Mouse (Mus musculus): ENCODE measurements around the gene Stac2. TPM values are rescaled to one million over a fixed set of nuclear protein-coding genes. Genes with fewer than 3 reads are reported as not detected.

Stac2 gene
- 0.21 and 0.34 TPM in 2 replicates for polyA plus RNA-seq (2016; fragmentation: Nextera tagmentation; extraction: Ambion mirVana)

GRCm38 (mm10) chr11:98052989-98053834 lies at the start of gene Stac2:
Stac2 (minus strand) TSS chr11:98053462.
- no peaks in the 10 kb centered on the region for H3K9me3 ChIP-seq
- peak within 1 kb of the TSS; percentile 63 for H3K4me3 ChIP-seq
- peaks cover 43% of the 10 kb centered on the region for H3K4me1 ChIP-seq
- peak; percentile 89 for DNase-seq (ENCODE audit: low spot score)
- H3K36me3 ChIP-seq = no peaks in the 10 kb centered on the region
- peak within 1 kb of the TSS; percentile 76 for H3K27ac ChIP-seq
- WGBS = 2% methylated on average over 45 of the region's 48 CpGs
- peaks cover 78% of the 10 kb centered on the region for H3K27me3 ChIP-seq (ENCODE audit: insufficient read depth, poor library complexity, severe bottlenecking)

GRCm38 (mm10) chr11:98101332-98101731 lies 48.1 kb upstream of the Stac2 start:
- DNase-seq (ENCODE audit: low spot score) = no peak
- peaks cover 59% of the 10 kb centered on the region for H3K36me3 ChIP-seq

GRCm38 (mm10) chr11:98090583-98090982 lies 37.3 kb upstream of the Stac2 start:
- WGBS = 85% methylated on average over 9 of the region's 9 CpGs

More at GRCm38 (mm10) chr11:98101332-98101731, 48.1 kb upstream of the Stac2 start:
- Histone ChIP-seq H3K9me3 (no peaks in the 10 kb centered on the region), H3K4me3 (no peak overlapping the region), H3K27ac (no peak overlapping the region), H3K27me3 (ENCODE audit: insufficient read depth, poor library complexity, severe bottlenecking) (no peaks in the 10 kb centered on the region), H3K4me1 (no peaks in the 10 kb centered on the region)
- WGBS = 90% methylated on average over 3 of the region's 3 CpGs

GRCm38 (mm10) chr11:98088224-98088623 lies 35.0 kb upstream of the Stac2 start:
- H3K36me3 ChIP-seq = peaks cover 44% of the 10 kb centered on the region
- no peaks in the 10 kb centered on the region for H3K9me3 ChIP-seq
- no peaks in the 10 kb centered on the region for H3K27me3 ChIP-seq (ENCODE audit: insufficient read depth, poor library complexity, severe bottlenecking)
- WGBS = 41% methylated on average over 7 of the region's 7 CpGs
- H3K4me3 ChIP-seq = 0 out of 2 replicates have a peak overlapping the region, but pooled peaks have one; percentile 6
- peak; percentile 79 for DNase-seq (ENCODE audit: low spot score)
- H3K27ac ChIP-seq = 0 out of 2 replicates have a peak overlapping the region, but pooled peaks have one; percentile 42
- H3K4me1 ChIP-seq = peaks cover 12% of the 10 kb centered on the region

More at GRCm38 (mm10) chr11:98090583-98090982, 37.3 kb upstream of the Stac2 start:
- no peak overlapping the region for H3K27ac ChIP-seq
- no peaks in the 10 kb centered on the region for H3K9me3 ChIP-seq
- DNase-seq (ENCODE audit: low spot score) = no peak
- no peaks in the 10 kb centered on the region for H3K27me3 ChIP-seq (ENCODE audit: insufficient read depth, poor library complexity, severe bottlenecking)
- peaks cover 53% of the 10 kb centered on the region for H3K36me3 ChIP-seq
- peaks cover 12% of the 10 kb centered on the region for H3K4me1 ChIP-seq
- H3K4me3 ChIP-seq = no peak overlapping the region

GRCm38 (mm10) chr11:98086574-98086973 lies 33.3 kb upstream of the Stac2 start:
- no peak for DNase-seq (ENCODE audit: low spot score)
- peaks cover 12% of the 10 kb centered on the region for H3K4me1 ChIP-seq
- no peaks in the 10 kb centered on the region for H3K27me3 ChIP-seq (ENCODE audit: insufficient read depth, poor library complexity, severe bottlenecking)
- WGBS = 74% methylated on average over 7 of the region's 7 CpGs
- no peak overlapping the region for H3K4me3 ChIP-seq
- no peak overlapping the region for H3K27ac ChIP-seq
- peaks cover 41% of the 10 kb centered on the region for H3K36me3 ChIP-seq
- no peaks in the 10 kb centered on the region for H3K9me3 ChIP-seq

- Histone ChIP-seq H3K27ac (no peak overlapping the region), H3K4me3 (no peak overlapping the region), H3K9me3 (no peaks in the 10 kb centered on the region), H3K4me1 (peaks cover 12% of the 10 kb centered on the region), H3K36me3 (peaks cover 38% of the 10 kb centered on the region), H3K27me3 (ENCODE audit: insufficient read depth, poor library complexity, severe bottlenecking) (no peaks in the 10 kb centered on the region)
- no peak for DNase-seq (ENCODE audit: low spot score)
- WGBS = 89% methylated on average over 9 of the region's 9 CpGs
Measured at GRCm38 (mm10) chr11:98086141-98086540, 32.9 kb upstream of the Stac2 start.

GRCm38 (mm10) chr11:98082745-98083144 lies 29.5 kb upstream of the Stac2 start:
- DNase-seq (ENCODE audit: low spot score) = peak; percentile 57
- H3K4me3 ChIP-seq = no peak overlapping the region
- WGBS = 86% methylated on average over 7 of the region's 7 CpGs
- no peak overlapping the region for H3K27ac ChIP-seq
- no peaks in the 10 kb centered on the region for H3K27me3 ChIP-seq (ENCODE audit: insufficient read depth, poor library complexity, severe bottlenecking)
- H3K9me3 ChIP-seq = no peaks in the 10 kb centered on the region
- no peaks in the 10 kb centered on the region for H3K4me1 ChIP-seq
- H3K36me3 ChIP-seq = peaks cover 12% of the 10 kb centered on the region; the same call in 1 of the 2 replicates

GRCm38 (mm10) chr11:98080450-98080849 lies 27.2 kb upstream of the Stac2 start:
- DNase-seq (ENCODE audit: low spot score) = peak; percentile 53
- H3K4me3 ChIP-seq = no peak overlapping the region
- H3K9me3 ChIP-seq = no peaks in the 10 kb centered on the region
- WGBS = 79% methylated on average over 6 of the region's 6 CpGs
- H3K36me3 ChIP-seq = peaks cover 12% of the 10 kb centered on the region; the same call in 1 of the 2 replicates
- no peak overlapping the region for H3K27ac ChIP-seq
- no peaks in the 10 kb centered on the region for H3K27me3 ChIP-seq (ENCODE audit: insufficient read depth, poor library complexity, severe bottlenecking)
- peaks cover 14% of the 10 kb centered on the region for H3K4me1 ChIP-seq

GRCm38 (mm10) chr11:98077086-98077485 lies 23.8 kb upstream of the Stac2 start:
- H3K36me3 ChIP-seq = peaks cover 6% of the 10 kb centered on the region; the same call in 1 of the 2 replicates
- WGBS = 65% methylated on average over 8 of the region's 8 CpGs
- DNase-seq (ENCODE audit: low spot score) = peak; percentile 64
- no peaks in the 10 kb centered on the region for H3K9me3 ChIP-seq
- H3K27ac ChIP-seq = no peak overlapping the region
- peaks cover 19% of the 10 kb centered on the region for H3K4me1 ChIP-seq
- no peak overlapping the region for H3K4me3 ChIP-seq
- H3K27me3 ChIP-seq (ENCODE audit: insufficient read depth, poor library complexity, severe bottlenecking) = no peaks in the 10 kb centered on the region

GRCm38 (mm10) chr11:98075195-98075808 lies 22.0 kb upstream of the Stac2 start:
- 18% methylated on average over 13 of the region's 13 CpGs for WGBS
- Histone ChIP-seq H3K4me1 (peaks cover 19% of the 10 kb centered on the region), H3K36me3 (no peaks in the 10 kb centered on the region), H3K27me3 (ENCODE audit: insufficient read depth, poor library complexity, severe bottlenecking) (no peaks in the 10 kb centered on the region), H3K9me3 (no peaks in the 10 kb centered on the region), H3K27ac (no peak overlapping the region; the same call in 1 of the 2 replicates), H3K4me3 (peak overlapping the region; percentile 32; the same call in 1 of the 2 replicates)
- peak; percentile 91 for DNase-seq (ENCODE audit: low spot score)

- Histone ChIP-seq H3K4me1 (peaks cover 19% of the 10 kb centered on the region), H3K9me3 (no peaks in the 10 kb centered on the region), H3K27me3 (ENCODE audit: insufficient read depth, poor library complexity, severe bottlenecking) (no peaks in the 10 kb centered on the region), H3K27ac (no peak overlapping the region), H3K36me3 (no peaks in the 10 kb centered on the region), H3K4me3 (no peak overlapping the region)
- no peak for DNase-seq (ENCODE audit: low spot score)
- 78% methylated on average over 4 of the region's 4 CpGs for WGBS
Measured at GRCm38 (mm10) chr11:98073442-98073841, 20.2 kb upstream of the Stac2 start.

- WGBS = 85% methylated on average over 21 of the region's 21 CpGs
- Histone ChIP-seq H3K27me3 (ENCODE audit: insufficient read depth, poor library complexity, severe bottlenecking) (no peaks in the 10 kb centered on the region), H3K4me3 (no peak overlapping the region), H3K36me3 (no peaks in the 10 kb centered on the region), H3K27ac (no peak overlapping the region), H3K9me3 (no peaks in the 10 kb centered on the region), H3K4me1 (no peaks in the 10 kb centered on the region)
- no peak for DNase-seq (ENCODE audit: low spot score)
Measured at GRCm38 (mm10) chr11:98067255-98067654, 14.0 kb upstream of the Stac2 start.

GRCm38 (mm10) chr11:98066201-98066600 lies 12.9 kb upstream of the Stac2 start:
- Histone ChIP-seq H3K4me3 (no peak overlapping the region), H3K27ac (no peak overlapping the region), H3K27me3 (ENCODE audit: insufficient read depth, poor library complexity, severe bottlenecking) (no peaks in the 10 kb centered on the region), H3K4me1 (no peaks in the 10 kb centered on the region), H3K36me3 (no peaks in the 10 kb centered on the region), H3K9me3 (no peaks in the 10 kb centered on the region)
- WGBS = 83% methylated on average over 12 of the region's 12 CpGs
- no peak for DNase-seq (ENCODE audit: low spot score)

Measured in heart, embryonic 10.5 days (tissue).